Mouse (Mus musculus): ENCODE measurements around the gene Ugt2a2. TPM values are rescaled to one million over a fixed set of nuclear protein-coding genes. Genes with fewer than 3 reads are reported as not detected.
"Not testable (repeated sequence)": the region's sequence is repeated elsewhere in the genome, so short reads cannot be mapped to it uniquely, and the experiment has no call there.

Gene Ugt2a2
- not detected in 2 replicates for polyA plus RNA-seq (2014; fragmentation: Nextera tagmentation; extraction: Ambion mirVana)

GRCm38 (mm10) chr5:87482160-87482559 is at the start of gene Ugt2a2:
Gene Ugt2a2 (minus strand): TSS chr5:87482260.
- Histone ChIP-seq H3K36me3 (ENCODE audit: control insufficient read depth, insufficient read depth, low read length) (no peaks in the 10 kb centered on the region), H3K9ac (ENCODE audit: low read depth, low read length) (no peak within 1 kb of the TSS), H3K4me3 (ENCODE audit: low read depth, low read length) (no peak within 1 kb of the TSS), H3K9me3 (ENCODE audit: control insufficient read depth, low read length) (no peaks in the 10 kb centered on the region), H3K27me3 (ENCODE audit: control insufficient read depth, insufficient read depth, low read length) (no peaks in the 10 kb centered on the region), H3K4me1 (replicated peaks; ENCODE audit: control insufficient read depth, insufficient read depth, low read length) (no peaks in the 10 kb centered on the region), H3K27ac (ENCODE audit: low read depth, low read length) (no peak within 1 kb of the TSS), H3K4me2 (replicated peaks; ENCODE audit: low read depth, low read length) (no peak within 1 kb of the TSS)
- no peak for DNase-seq (ENCODE audit: low spot score)
- WGBS, result 91% methylated on average over 5 of the region's 5 CpGs
- no peak for ATAC-seq (ENCODE audit: low FRiP score)

GRCm38 (mm10) chr5:87523561-87523960 is 41.5 kb upstream of the Ugt2a2 start:
- H3K4me1 ChIP-seq (replicated peaks; ENCODE audit: control insufficient read depth, insufficient read depth, low read length); H3K36me3 ChIP-seq (ENCODE audit: control insufficient read depth, insufficient read depth, low read length); ATAC-seq (ENCODE audit: low FRiP score); H3K9me3 ChIP-seq (ENCODE audit: control insufficient read depth, low read length); H3K27me3 ChIP-seq (ENCODE audit: control insufficient read depth, insufficient read depth, low read length); DNase-seq (ENCODE audit: low spot score); H3K27ac ChIP-seq (ENCODE audit: low read depth, low read length); H3K4me2 ChIP-seq (replicated peaks; ENCODE audit: low read depth, low read length); H3K9ac ChIP-seq (ENCODE audit: low read depth, low read length); H3K4me3 ChIP-seq (ENCODE audit: low read depth, low read length): not testable (repeated sequence)
- WGBS, result 89% methylated on average over 2 of the region's 2 CpGs

GRCm38 (mm10) chr5:87505776-87506458 is 23.9 kb upstream of the Ugt2a2 start:
- ATAC-seq (ENCODE audit: low FRiP score), result no peak
- no peak overlapping the region for H3K4me2 ChIP-seq (replicated peaks; ENCODE audit: low read depth, low read length)
- no peak overlapping the region for H3K27ac ChIP-seq (ENCODE audit: low read depth, low read length)
- 69% methylated on average over 4 of the region's 4 CpGs for WGBS
- H3K27me3 ChIP-seq (ENCODE audit: control insufficient read depth, insufficient read depth, low read length), result no peaks in the 10 kb centered on the region
- H3K9ac ChIP-seq (ENCODE audit: low read depth, low read length), result no peak overlapping the region
- H3K4me1 ChIP-seq (replicated peaks; ENCODE audit: control insufficient read depth, insufficient read depth, low read length), result no peaks in the 10 kb centered on the region
- no peaks in the 10 kb centered on the region for H3K9me3 ChIP-seq (ENCODE audit: control insufficient read depth, low read length)
- H3K36me3 ChIP-seq (ENCODE audit: control insufficient read depth, insufficient read depth, low read length), result no peaks in the 10 kb centered on the region
- no peak for DNase-seq (ENCODE audit: low spot score)
- no peak overlapping the region for H3K4me3 ChIP-seq (ENCODE audit: low read depth, low read length)

GRCm38 (mm10) chr5:87502687-87503086 is 20.6 kb upstream of the Ugt2a2 start:
- 72% methylated on average over 1 of the region's 1 CpGs for WGBS
- ATAC-seq (ENCODE audit: low FRiP score) (no peak), DNase-seq (ENCODE audit: low spot score) (no peak)

GRCm38 (mm10) chr5:87499341-87499740 is 17.3 kb upstream of the Ugt2a2 start:
- Histone ChIP-seq H3K4me1 (replicated peaks; ENCODE audit: control insufficient read depth, insufficient read depth, low read length) (no peaks in the 10 kb centered on the region), H3K4me2 (replicated peaks; ENCODE audit: low read depth, low read length) (no peak overlapping the region), H3K27ac (ENCODE audit: low read depth, low read length) (no peak overlapping the region), H3K4me3 (ENCODE audit: low read depth, low read length) (no peak overlapping the region), H3K36me3 (ENCODE audit: control insufficient read depth, insufficient read depth, low read length) (no peaks in the 10 kb centered on the region), H3K9me3 (ENCODE audit: control insufficient read depth, low read length) (no peaks in the 10 kb centered on the region), H3K27me3 (ENCODE audit: control insufficient read depth, insufficient read depth, low read length) (no peaks in the 10 kb centered on the region), H3K9ac (ENCODE audit: low read depth, low read length) (no peak overlapping the region)
- DNase-seq (ENCODE audit: low spot score) (no peak), ATAC-seq (ENCODE audit: low FRiP score) (no peak)

More at GRCm38 (mm10) chr5:87502687-87503086, 20.6 kb upstream of the Ugt2a2 start:
- H3K36me3 ChIP-seq (ENCODE audit: control insufficient read depth, insufficient read depth, low read length), result no peaks in the 10 kb centered on the region
- no peak overlapping the region for H3K4me3 ChIP-seq (ENCODE audit: low read depth, low read length)
- H3K9ac ChIP-seq (ENCODE audit: low read depth, low read length), result no peak overlapping the region
- no peaks in the 10 kb centered on the region for H3K4me1 ChIP-seq (replicated peaks; ENCODE audit: control insufficient read depth, insufficient read depth, low read length)
- H3K27ac ChIP-seq (ENCODE audit: low read depth, low read length), result no peak overlapping the region
- H3K9me3 ChIP-seq (ENCODE audit: control insufficient read depth, low read length), result no peaks in the 10 kb centered on the region
- H3K4me2 ChIP-seq (replicated peaks; ENCODE audit: low read depth, low read length), result no peak overlapping the region
- no peaks in the 10 kb centered on the region for H3K27me3 ChIP-seq (ENCODE audit: control insufficient read depth, insufficient read depth, low read length)

- Histone ChIP-seq H3K9ac (ENCODE audit: low read depth, low read length) (no peak overlapping the region), H3K27ac (ENCODE audit: low read depth, low read length) (no peak overlapping the region), H3K4me1 (replicated peaks; ENCODE audit: control insufficient read depth, insufficient read depth, low read length) (no peaks in the 10 kb centered on the region), H3K36me3 (ENCODE audit: control insufficient read depth, insufficient read depth, low read length) (no peaks in the 10 kb centered on the region), H3K9me3 (ENCODE audit: control insufficient read depth, low read length) (no peaks in the 10 kb centered on the region), H3K4me2 (replicated peaks; ENCODE audit: low read depth, low read length) (no peak overlapping the region), H3K4me3 (ENCODE audit: low read depth, low read length) (no peak overlapping the region), H3K27me3 (ENCODE audit: control insufficient read depth, insufficient read depth, low read length) (no peaks in the 10 kb centered on the region)
- no peak for ATAC-seq (ENCODE audit: low FRiP score)
- no peak for DNase-seq (ENCODE audit: low spot score)
Observed at GRCm38 (mm10) chr5:87498936-87499335, 16.9 kb upstream of the Ugt2a2 start.

GRCm38 (mm10) chr5:87490771-87491170 is 8.7 kb upstream of the Ugt2a2 start, which contains the start of gene Ugt2a1:
Gene Ugt2a1 (minus strand): TSS chr5:87490871.
- Histone ChIP-seq H3K9ac (ENCODE audit: low read depth, low read length) (no peak within 1 kb of the TSS), H3K36me3 (ENCODE audit: control insufficient read depth, insufficient read depth, low read length) (no peaks in the 10 kb centered on the region), H3K4me3 (ENCODE audit: low read depth, low read length) (no peak within 1 kb of the TSS), H3K27ac (ENCODE audit: low read depth, low read length) (no peak within 1 kb of the TSS), H3K9me3 (ENCODE audit: control insufficient read depth, low read length) (no peaks in the 10 kb centered on the region), H3K27me3 (ENCODE audit: control insufficient read depth, insufficient read depth, low read length) (no peaks in the 10 kb centered on the region), H3K4me1 (replicated peaks; ENCODE audit: control insufficient read depth, insufficient read depth, low read length) (no peaks in the 10 kb centered on the region), H3K4me2 (replicated peaks; ENCODE audit: low read depth, low read length) (no peak within 1 kb of the TSS)
- ATAC-seq (ENCODE audit: low FRiP score), result no peak
- no peak for DNase-seq (ENCODE audit: low spot score)
- 87% methylated on average over 1 of the region's 1 CpGs for WGBS

GRCm38 (mm10) chr5:87486706-87487105 is 4.6 kb upstream of the Ugt2a2 start, which contains the start of gene Gm43638:
Gene Gm43638 (minus strand): TSS chr5:87486806.
- 88% methylated on average over 1 of the region's 1 CpGs for WGBS
- H3K4me2 ChIP-seq (replicated peaks; ENCODE audit: low read depth, low read length); H3K9me3 ChIP-seq (ENCODE audit: control insufficient read depth, low read length); H3K27me3 ChIP-seq (ENCODE audit: control insufficient read depth, insufficient read depth, low read length); H3K4me3 ChIP-seq (ENCODE audit: low read depth, low read length); H3K36me3 ChIP-seq (ENCODE audit: control insufficient read depth, insufficient read depth, low read length); H3K4me1 ChIP-seq (replicated peaks; ENCODE audit: control insufficient read depth, insufficient read depth, low read length); ATAC-seq (ENCODE audit: low FRiP score); H3K9ac ChIP-seq (ENCODE audit: low read depth, low read length); DNase-seq (ENCODE audit: low spot score); H3K27ac ChIP-seq (ENCODE audit: low read depth, low read length): not testable (repeated sequence)

GRCm38 (mm10) chr5:87458810-87459209 is 23.2 kb downstream of the Ugt2a2 start:
- no peak for ATAC-seq (ENCODE audit: low FRiP score)
- Histone ChIP-seq H3K9me3 (ENCODE audit: control insufficient read depth, low read length) (no peaks in the 10 kb centered on the region), H3K27ac (ENCODE audit: low read depth, low read length) (no peak overlapping the region), H3K36me3 (ENCODE audit: control insufficient read depth, insufficient read depth, low read length) (no peaks in the 10 kb centered on the region), H3K27me3 (ENCODE audit: control insufficient read depth, insufficient read depth, low read length) (no peaks in the 10 kb centered on the region), H3K4me2 (replicated peaks; ENCODE audit: low read depth, low read length) (no peak overlapping the region), H3K4me1 (replicated peaks; ENCODE audit: control insufficient read depth, insufficient read depth, low read length) (no peaks in the 10 kb centered on the region), H3K4me3 (ENCODE audit: low read depth, low read length) (no peak overlapping the region), H3K9ac (ENCODE audit: low read depth, low read length) (no peak overlapping the region)
- no peak for DNase-seq (ENCODE audit: low spot score)
- WGBS, result 33% methylated on average over 1 of the region's 1 CpGs

Data from hindbrain, embryonic 11.5 days (tissue).